Mouse (Mus musculus) limb, embryonic 11.5 days (tissue): ENCODE measurements around the gene Ccng2. TPM values are rescaled to one million over a fixed set of nuclear protein-coding genes. Genes with fewer than 3 reads are reported as not detected.

ENCODE experiments used
- ATAC-seq: fragments of 200-750 bp; cut with Nextera tagmentation; 2 replicates; pipeline ENCODE4 v1.8.0; 2017; ENCODE audit warnings: low read depth; ENCODE audit not compliant: insufficient number of reproducible peaks, low FRiP score, low TSS enrichment
- DNase-seq: peaks from one replicate; pipeline ENCODE4 v3.0.0-alpha.2; 2015; ENCODE audit warnings: low spot score
- H3K27ac ChIP-seq: fragments of 300-500 bp; sonication (generic); replicated peaks from 2 replicates; pipeline ENCODE4 v1.5.1; 2014; ENCODE audit warnings: low read depth, mild to moderate bottlenecking, low read length
- H3K27me3 ChIP-seq: fragments of 300-500 bp; sonication (generic); 2 replicates; pipeline ENCODE4 v1.6.1; 2014; ENCODE audit warnings: mild to moderate bottlenecking, low read length, mixed read lengths; ENCODE audit not compliant: control insufficient read depth, insufficient read depth
- H3K36me3 ChIP-seq: fragments of 300-500 bp; sonication (generic); 2 replicates; pipeline ENCODE4 v1.6.1; 2014; ENCODE audit warnings: mild to moderate bottlenecking, low read length, moderate library complexity, mixed read lengths; ENCODE audit not compliant: control insufficient read depth, insufficient read depth
- H3K4me1 ChIP-seq: fragments of 300-500 bp; sonication (generic); 2 replicates; pipeline ENCODE4 v1.6.1; 2014; ENCODE audit warnings: low read length, mixed read lengths; ENCODE audit not compliant: control insufficient read depth, insufficient read depth
- H3K4me2 ChIP-seq: fragments of 300-500 bp; sonication (generic); 2 replicates; pipeline ENCODE4 v1.6.1; 2014; ENCODE audit warnings: low read depth, mild to moderate bottlenecking, moderate library complexity; ENCODE audit not compliant: severe bottlenecking
- H3K4me3 ChIP-seq: fragments of 300-500 bp; sonication (generic); 2 replicates; pipeline ENCODE4 v1.5.1; 2014; ENCODE audit warnings: low read depth, low read length
- H3K9ac ChIP-seq: fragments of 300-500 bp; sonication (generic); 2 replicates; pipeline ENCODE4 v1.6.1; 2014; ENCODE audit warnings: mild to moderate bottlenecking, low read length
- H3K9me3 ChIP-seq: fragments of 300-500 bp; sonication (generic); 2 replicates; pipeline ENCODE4 v1.6.1; 2016; ENCODE audit warnings: low read length; ENCODE audit not compliant: control insufficient read depth
- WGBS: fragments of 180-500 bp; shearing (Covaris S2); extraction: QIAGEN DNeasy Blood & Tissue Kit; methylation state at CpG from one replicate; pipeline ENCODE4 v1.1.7; 2014; 5-methylcytosine and 5-hydroxymethylcytosine counted together
- polyA plus RNA-seq: library from polyadenylated mRNA; unstranded; fragments of >200 nt; fragmentation: Nextera tagmentation; extraction: Ambion mirVana; gene quantifications from 2 replicates; pipeline ENCODE4 v1.2.1, GENCODE M21; 2014

The Ccng2 gene
- polyA plus RNA-seq, 1 experiment from 2014 or later: 79.1 TPM

- WGBS: 87% methylated on average over 5 of the region's 5 CpGs
- no peak overlapping the region for H3K27ac ChIP-seq
- no peak overlapping the region for H3K9ac ChIP-seq
- H3K36me3 ChIP-seq: no peaks in the 10 kb centered on the region
- H3K9me3 ChIP-seq: no peaks in the 10 kb centered on the region
- H3K4me1 ChIP-seq: no peaks in the 10 kb centered on the region
- no peak for DNase-seq
- no peak overlapping the region for H3K4me3 ChIP-seq
- H3K4me2 ChIP-seq: no peak overlapping the region
- ATAC-seq: no peak
- no peaks in the 10 kb centered on the region for H3K27me3 ChIP-seq
These were observed 11.2 kb upstream of the Ccng2 start for GRCm38 (mm10) chr5:93255759-93256265.

GRCm38 (mm10) chr5:93256820-93257405 lies 10.1 kb upstream of the Ccng2 start:
- no peaks in the 10 kb centered on the region for H3K27me3 ChIP-seq
- H3K27ac ChIP-seq: no peak overlapping the region
- no peak overlapping the region for H3K9ac ChIP-seq
- no peak overlapping the region for H3K4me2 ChIP-seq
- DNase-seq (no peak), ATAC-seq (no peak)
- no peaks in the 10 kb centered on the region for H3K9me3 ChIP-seq
- no peaks in the 10 kb centered on the region for H3K4me1 ChIP-seq
- H3K36me3 ChIP-seq: no peaks in the 10 kb centered on the region
- H3K4me3 ChIP-seq: no peak overlapping the region

GRCm38 (mm10) chr5:93259349-93259748 lies 7.7 kb upstream of the Ccng2 start:
- H3K36me3 ChIP-seq: no peaks in the 10 kb centered on the region
- ATAC-seq (no peak), DNase-seq (no peak)

GRCm38 (mm10) chr5:93260983-93261382 lies 6.1 kb upstream of the Ccng2 start:
- Histone ChIP-seq H3K27ac (no peak overlapping the region), H3K4me3 (no peak overlapping the region), H3K9ac (no peak overlapping the region), H3K27me3 (no peaks in the 10 kb centered on the region), H3K4me2 (no peak overlapping the region), H3K36me3 (no peaks in the 10 kb centered on the region), H3K4me1 (peaks cover 7% of the 10 kb centered on the region; the same call in 1 of the 2 replicates), H3K9me3 (no peaks in the 10 kb centered on the region)
- no peak for ATAC-seq
- DNase-seq: no peak
- 51% methylated on average over 3 of the region's 3 CpGs for WGBS

More at GRCm38 (mm10) chr5:93259349-93259748, 7.7 kb upstream of the Ccng2 start:
- no peaks in the 10 kb centered on the region for H3K9me3 ChIP-seq
- H3K4me3 ChIP-seq: no peak overlapping the region
- no peak overlapping the region for H3K9ac ChIP-seq
- no peaks in the 10 kb centered on the region for H3K4me1 ChIP-seq
- H3K27ac ChIP-seq: no peak overlapping the region
- H3K27me3 ChIP-seq: no peaks in the 10 kb centered on the region
- H3K4me2 ChIP-seq: no peak overlapping the region

- no peak for DNase-seq
These were observed 4.3 kb upstream of the Ccng2 start for GRCm38 (mm10) chr5:93262751-93263150.

GRCm38 (mm10) chr5:93263396-93264075 lies 3.5 kb upstream of the Ccng2 start:
- peaks cover 7% of the 10 kb centered on the region; the same call in 1 of the 2 replicates for H3K4me1 ChIP-seq
- H3K27me3 ChIP-seq: no peaks in the 10 kb centered on the region
- ATAC-seq (no peak), DNase-seq (no peak)
- H3K4me3 ChIP-seq: no peak overlapping the region
- no peaks in the 10 kb centered on the region for H3K36me3 ChIP-seq
- no peaks in the 10 kb centered on the region for H3K9me3 ChIP-seq
- no peak overlapping the region for H3K4me2 ChIP-seq
- no peak overlapping the region for H3K9ac ChIP-seq
- WGBS: 84% methylated on average over 6 of the region's 6 CpGs
- H3K27ac ChIP-seq: no peak overlapping the region

More at GRCm38 (mm10) chr5:93262751-93263150, 4.3 kb upstream of the Ccng2 start:
- Histone ChIP-seq H3K9ac (no peak overlapping the region), H3K4me2 (no peak overlapping the region), H3K27ac (no peak overlapping the region), H3K27me3 (no peaks in the 10 kb centered on the region), H3K4me3 (no peak overlapping the region), H3K4me1 (peaks cover 7% of the 10 kb centered on the region; the same call in 1 of the 2 replicates), H3K36me3 (no peaks in the 10 kb centered on the region), H3K9me3 (no peaks in the 10 kb centered on the region)
- no peak for ATAC-seq
- WGBS: 94% methylated on average over 2 of the region's 2 CpGs

GRCm38 (mm10) chr5:93264136-93264700 lies 2.8 kb upstream of the Ccng2 start:
- no peak for ATAC-seq

GRCm38 (mm10) chr5:93265164-93265800 lies 1.8 kb upstream of the Ccng2 start:
- DNase-seq (no peak), ATAC-seq (no peak)
- peaks cover 7% of the 10 kb centered on the region; the same call in 1 of the 2 replicates for H3K4me1 ChIP-seq
- no peaks in the 10 kb centered on the region for H3K9me3 ChIP-seq
- no peaks in the 10 kb centered on the region for H3K27me3 ChIP-seq
- H3K4me3 ChIP-seq: no peak overlapping the region
- no peak overlapping the region for H3K9ac ChIP-seq
- no peaks in the 10 kb centered on the region for H3K36me3 ChIP-seq
- no peak overlapping the region for H3K27ac ChIP-seq
- WGBS: 82% methylated on average over 7 of the region's 7 CpGs
- H3K4me2 ChIP-seq: no peak overlapping the region

More at GRCm38 (mm10) chr5:93264136-93264700, 2.8 kb upstream of the Ccng2 start:
- peaks cover 7% of the 10 kb centered on the region; the same call in 1 of the 2 replicates for H3K4me1 ChIP-seq
- 52% methylated on average over 1 of the region's 1 CpGs for WGBS
- H3K4me2 ChIP-seq: no peak overlapping the region
- no peak overlapping the region for H3K4me3 ChIP-seq
- no peak for DNase-seq
- no peak overlapping the region for H3K27ac ChIP-seq
- H3K9me3 ChIP-seq: no peaks in the 10 kb centered on the region
- no peaks in the 10 kb centered on the region for H3K36me3 ChIP-seq
- no peak overlapping the region for H3K9ac ChIP-seq
- no peaks in the 10 kb centered on the region for H3K27me3 ChIP-seq
